Mouse (Mus musculus): Measurements from ENCODE around the gene Apol7a. TPM values are rescaled to one million over a fixed set of nuclear protein-coding genes. Genes with fewer than 3 reads are reported as not detected.

Apol7a gene
- polyA plus RNA-seq, 1 experiment from 2014 or later, result not detected

GRCm38 (mm10) chr15:77382880-77383279, 16.0 kb downstream of the Apol7a start:
- H3K4me1 ChIP-seq (ENCODE audit: insufficient read depth), result no peaks in the 10 kb centered on the region
- no peak overlapping the region for H3K4me3 ChIP-seq (ENCODE audit: low read depth, low read length)
- H3K9me3 ChIP-seq (ENCODE audit: low read depth, low read length), result no peaks in the 10 kb centered on the region
- H3K4me2 ChIP-seq, result no peak overlapping the region
- 57% methylated on average over 1 of the region's 1 CpGs for whole genome bisulfite sequencing
- no peaks in the 10 kb centered on the region for H3K36me3 ChIP-seq (ENCODE audit: insufficient read depth)
- no peak for DNase-seq
- no peak overlapping the region for H3K9ac ChIP-seq
- no peak overlapping the region for H3K27ac ChIP-seq (ENCODE audit: low read depth)
- TF ChIP-seq CTCF (IDR thresholded peaks at IDR 0.05; ENCODE audit: low read depth), result no peak
- no peaks in the 10 kb centered on the region for H3K27me3 ChIP-seq (ENCODE audit: insufficient read depth, low read length)
- no peak for ATAC-seq (ENCODE audit: insufficient read depth)

GRCm38 (mm10) chr15:77382271-77382850, 16.5 kb downstream of the Apol7a start:
- no peak overlapping the region for H3K4me2 ChIP-seq
- no peaks in the 10 kb centered on the region for H3K4me1 ChIP-seq (ENCODE audit: insufficient read depth)
- no peak overlapping the region for H3K4me3 ChIP-seq (ENCODE audit: low read depth, low read length)
- H3K9me3 ChIP-seq (ENCODE audit: low read depth, low read length), result no peaks in the 10 kb centered on the region
- no peaks in the 10 kb centered on the region for H3K27me3 ChIP-seq (ENCODE audit: insufficient read depth, low read length)
- H3K9ac ChIP-seq, result no peak overlapping the region
- no peak for ATAC-seq (ENCODE audit: insufficient read depth)
- WGBS, result 78% methylated on average over 11 of the region's 11 CpGs
- no peak for TF ChIP-seq CTCF (IDR thresholded peaks at IDR 0.05; ENCODE audit: low read depth)
- H3K36me3 ChIP-seq (ENCODE audit: insufficient read depth), result no peaks in the 10 kb centered on the region
- no peak for DNase-seq
- H3K27ac ChIP-seq (ENCODE audit: low read depth), result no peak overlapping the region

- H3K27ac ChIP-seq (ENCODE audit: low read depth), result no peak overlapping the region
- TF ChIP-seq CTCF (IDR thresholded peaks at IDR 0.05; ENCODE audit: low read depth), result no peak
- H3K9me3 ChIP-seq (ENCODE audit: low read depth, low read length), result no peaks in the 10 kb centered on the region
- no peak overlapping the region for H3K4me2 ChIP-seq
- DNase-seq, result no peak
- ATAC-seq (ENCODE audit: insufficient read depth), result no peak
- no peaks in the 10 kb centered on the region for H3K4me1 ChIP-seq (ENCODE audit: insufficient read depth)
- WGBS, result 79% methylated on average over 6 of the region's 6 CpGs
- no peaks in the 10 kb centered on the region for H3K36me3 ChIP-seq (ENCODE audit: insufficient read depth)
- H3K4me3 ChIP-seq (ENCODE audit: low read depth, low read length), result no peak overlapping the region
- no peak overlapping the region for H3K9ac ChIP-seq
- H3K27me3 ChIP-seq (ENCODE audit: insufficient read depth, low read length), result no peaks in the 10 kb centered on the region
Observed at GRCm38 (mm10) chr15:77381481-77381880, 17.4 kb downstream of the Apol7a start.

GRCm38 (mm10) chr15:77379921-77380320, 19.0 kb downstream of the Apol7a start:
- Histone ChIP-seq H3K27me3 (ENCODE audit: insufficient read depth, low read length) (no peaks in the 10 kb centered on the region), H3K27ac (ENCODE audit: low read depth) (no peak overlapping the region), H3K36me3 (ENCODE audit: insufficient read depth) (no peaks in the 10 kb centered on the region), H3K9ac (no peak overlapping the region), H3K4me1 (ENCODE audit: insufficient read depth) (no peaks in the 10 kb centered on the region), H3K4me2 (no peak overlapping the region), H3K4me3 (ENCODE audit: low read depth, low read length) (no peak overlapping the region), H3K9me3 (ENCODE audit: low read depth, low read length) (no peaks in the 10 kb centered on the region)
- no peak for TF ChIP-seq CTCF (IDR thresholded peaks at IDR 0.05; ENCODE audit: low read depth)
- 38% methylated on average over 4 of the region's 4 CpGs for WGBS
- no peak for ATAC-seq (ENCODE audit: insufficient read depth)
- DNase-seq, result no peak

GRCm38 (mm10) chr15:77377419-77377818, 21.5 kb downstream of the Apol7a start:
- Histone ChIP-seq H3K4me3 (ENCODE audit: low read depth, low read length) (no peak overlapping the region), H3K9ac (no peak overlapping the region), H3K36me3 (ENCODE audit: insufficient read depth) (no peaks in the 10 kb centered on the region), H3K4me1 (ENCODE audit: insufficient read depth) (no peaks in the 10 kb centered on the region), H3K27ac (ENCODE audit: low read depth) (no peak overlapping the region), H3K9me3 (ENCODE audit: low read depth, low read length) (no peaks in the 10 kb centered on the region), H3K27me3 (ENCODE audit: insufficient read depth, low read length) (no peaks in the 10 kb centered on the region), H3K4me2 (no peak overlapping the region)
- DNase-seq (no peak), ATAC-seq (ENCODE audit: insufficient read depth) (no peak)
- no peak for TF ChIP-seq CTCF (IDR thresholded peaks at IDR 0.05; ENCODE audit: low read depth)
- 86% methylated on average over 4 of the region's 4 CpGs for WGBS

- H3K36me3 ChIP-seq (ENCODE audit: insufficient read depth), result no peaks in the 10 kb centered on the region
- no peaks in the 10 kb centered on the region for H3K4me1 ChIP-seq (ENCODE audit: insufficient read depth)
- no peaks in the 10 kb centered on the region for H3K9me3 ChIP-seq (ENCODE audit: low read depth, low read length)
- no peak overlapping the region for H3K9ac ChIP-seq
- no peak overlapping the region for H3K4me3 ChIP-seq (ENCODE audit: low read depth, low read length)
- no peaks in the 10 kb centered on the region for H3K27me3 ChIP-seq (ENCODE audit: insufficient read depth, low read length)
- WGBS, result 75% methylated on average over 7 of the region's 7 CpGs
- H3K27ac ChIP-seq (ENCODE audit: low read depth), result no peak overlapping the region
- no peak for TF ChIP-seq CTCF (IDR thresholded peaks at IDR 0.05; ENCODE audit: low read depth)
- DNase-seq (no peak), ATAC-seq (ENCODE audit: insufficient read depth) (no peak)
- H3K4me2 ChIP-seq, result no peak overlapping the region
Observed at GRCm38 (mm10) chr15:77376920-77377319, 22.0 kb downstream of the Apol7a start.

- H3K4me1 ChIP-seq (ENCODE audit: insufficient read depth), result peaks cover 3% of the 10 kb centered on the region; the same call in 1 of the 2 replicates
- H3K36me3 ChIP-seq (ENCODE audit: insufficient read depth), result no peaks in the 10 kb centered on the region
- no peak overlapping the region for H3K4me3 ChIP-seq (ENCODE audit: low read depth, low read length)
- DNase-seq (no peak), ATAC-seq (ENCODE audit: insufficient read depth) (no peak)
- H3K4me2 ChIP-seq, result no peak overlapping the region
- H3K9me3 ChIP-seq (ENCODE audit: low read depth, low read length), result no peaks in the 10 kb centered on the region
- WGBS, result 84% methylated on average over 8 of the region's 8 CpGs
- no peak overlapping the region for H3K27ac ChIP-seq (ENCODE audit: low read depth)
- no peaks in the 10 kb centered on the region for H3K27me3 ChIP-seq (ENCODE audit: insufficient read depth, low read length)
- no peak overlapping the region for H3K9ac ChIP-seq
- TF ChIP-seq CTCF (IDR thresholded peaks at IDR 0.05; ENCODE audit: low read depth), result no peak
Observed at GRCm38 (mm10) chr15:77370588-77370987, 28.3 kb downstream of the Apol7a start.

Data from lung, embryonic 14.5 days (tissue).